Mouse (Mus musculus) liver, embryonic 15.5 days (tissue): ENCODE measurements around the gene Egf. TPM values are rescaled to one million over a fixed set of nuclear protein-coding genes. Genes with fewer than 3 reads are reported as not detected.

ENCODE experiments used
- ATAC-seq: fragments of 200-750 bp; cut with Nextera tagmentation; 2 replicates; pipeline ENCODE4 v1.8.0; 2017; ENCODE audit warnings: moderate number of reproducible peaks, mild to moderate bottlenecking, moderate library complexity; ENCODE audit not compliant: insufficient read depth
- H3K27ac ChIP-seq: fragments of 300-500 bp; sonication (generic); replicated peaks from 2 replicates; pipeline ENCODE4 v1.5.1; 2015; ENCODE audit warnings: mild to moderate bottlenecking, inconsistent platforms
- H3K27me3 ChIP-seq: fragments of 300-500 bp; sonication (generic); 2 replicates; pipeline ENCODE4 v1.6.1; 2015; ENCODE audit warnings: mild to moderate bottlenecking, inconsistent platforms
- H3K36me3 ChIP-seq: fragments of 300-500 bp; sonication (generic); replicated peaks from 2 replicates; pipeline ENCODE4 v1.6.1; 2015; ENCODE audit warnings: moderate library complexity, mild to moderate bottlenecking, inconsistent platforms
- H3K4me1 ChIP-seq: fragments of 300-500 bp; sonication (generic); replicated peaks from 2 replicates; pipeline ENCODE4 v1.6.1; 2015; ENCODE audit warnings: inconsistent platforms
- H3K4me2 ChIP-seq: fragments of 300-500 bp; sonication (generic); 2 replicates; pipeline ENCODE4 v1.6.1; 2015; ENCODE audit warnings: moderate library complexity, mild to moderate bottlenecking, inconsistent platforms
- H3K4me3 ChIP-seq: fragments of 300-500 bp; sonication (generic); replicated peaks from 2 replicates; pipeline ENCODE4 v1.5.1; 2015; ENCODE audit warnings: mild to moderate bottlenecking, inconsistent platforms
- H3K9ac ChIP-seq: fragments of 300-500 bp; sonication (generic); 2 replicates; pipeline ENCODE4 v1.6.1; 2015; ENCODE audit warnings: moderate library complexity, mild to moderate bottlenecking, inconsistent platforms
- H3K9me3 ChIP-seq: fragments of 300-500 bp; sonication (generic); replicated peaks from 2 replicates; pipeline ENCODE4 v1.6.1; 2016; ENCODE audit warnings: inconsistent platforms
- WGBS: fragments of 180-500 bp; shearing (Covaris S2); methylation state at CpG from one replicate; pipeline ENCODE4 v1.1.7; 2015; ENCODE audit warnings: mixed read lengths; ENCODE audit not compliant: insufficient replicate concordance; 5-methylcytosine and 5-hydroxymethylcytosine counted together
- polyA plus RNA-seq: library from polyadenylated mRNA; unstranded; fragments of >200 nt; fragmentation: Nextera tagmentation; extraction: Ambion mirVana; gene quantifications from 2 replicates; pipeline ENCODE4 v1.2.1, GENCODE M21; 2015

Egf gene
- polyA plus RNA-seq, 1 experiment from 2014 or later = 0.47 TPM

DNA sequence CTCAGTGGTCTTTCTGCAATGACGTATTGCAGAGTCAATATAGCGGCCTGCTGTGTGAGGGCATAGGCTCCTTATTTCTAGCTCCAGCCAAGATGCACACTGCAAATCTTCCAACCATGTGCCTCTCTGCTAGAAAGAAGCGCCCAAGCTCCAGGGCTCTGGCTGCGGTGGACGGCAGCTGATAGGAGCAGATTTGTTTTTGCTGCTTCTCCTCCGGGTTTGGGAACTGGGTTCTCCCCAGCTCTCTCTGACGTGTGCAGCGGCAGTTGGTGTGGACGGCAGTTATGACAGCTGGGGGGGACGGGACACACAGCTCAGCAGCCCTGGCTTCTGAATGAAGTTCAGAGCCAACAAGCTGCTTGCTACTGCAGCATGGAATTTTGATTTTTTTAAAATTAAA lies 72.7 kb downstream of the Egf start:
- Histone ChIP-seq H3K27ac (no peak overlapping the region), H3K4me3 (no peak overlapping the region), H3K27me3 (no peaks in the 10 kb centered on the region), H3K4me2 (no peak overlapping the region), H3K4me1 (no peaks in the 10 kb centered on the region), H3K9ac (no peak overlapping the region), H3K36me3 (no peaks in the 10 kb centered on the region), H3K9me3 (no peaks in the 10 kb centered on the region)
- ATAC-seq = no peak
- 65% methylated on average over 10 of the region's 10 CpGs for WGBS

DNA sequence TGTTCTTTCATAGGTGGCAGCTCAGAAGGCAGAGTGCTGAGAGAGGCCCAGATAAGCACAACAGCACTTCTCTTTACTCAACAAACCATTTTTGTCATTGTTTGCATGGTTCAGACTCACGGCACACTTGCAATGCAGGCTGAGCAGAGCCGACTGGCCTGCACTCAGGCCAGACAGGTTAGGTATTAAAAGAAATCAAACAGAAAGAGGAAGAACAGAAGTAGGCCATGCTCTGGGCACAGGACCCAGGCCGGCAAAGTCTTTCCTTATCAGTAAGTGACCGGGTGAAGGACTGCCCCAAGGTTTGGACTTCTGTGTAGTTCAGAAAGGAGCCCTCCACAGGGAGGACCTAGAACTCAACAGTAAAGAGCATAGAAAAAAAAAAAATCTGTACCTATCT lies 73.3 kb downstream of the Egf start:
- H3K36me3 ChIP-seq = no peaks in the 10 kb centered on the region
- no peak overlapping the region for H3K4me3 ChIP-seq
- H3K4me2 ChIP-seq = no peak overlapping the region
- H3K27ac ChIP-seq = 0 out of 2 replicates have a peak overlapping the region, but pooled peaks have one; percentile 16
- no peak overlapping the region for H3K9ac ChIP-seq
- WGBS = 46% methylated on average over 4 of the region's 4 CpGs
- H3K9me3 ChIP-seq = no peaks in the 10 kb centered on the region
- peak; percentile 64 for ATAC-seq
- H3K27me3 ChIP-seq = no peaks in the 10 kb centered on the region
- H3K4me1 ChIP-seq = no peaks in the 10 kb centered on the region

DNA sequence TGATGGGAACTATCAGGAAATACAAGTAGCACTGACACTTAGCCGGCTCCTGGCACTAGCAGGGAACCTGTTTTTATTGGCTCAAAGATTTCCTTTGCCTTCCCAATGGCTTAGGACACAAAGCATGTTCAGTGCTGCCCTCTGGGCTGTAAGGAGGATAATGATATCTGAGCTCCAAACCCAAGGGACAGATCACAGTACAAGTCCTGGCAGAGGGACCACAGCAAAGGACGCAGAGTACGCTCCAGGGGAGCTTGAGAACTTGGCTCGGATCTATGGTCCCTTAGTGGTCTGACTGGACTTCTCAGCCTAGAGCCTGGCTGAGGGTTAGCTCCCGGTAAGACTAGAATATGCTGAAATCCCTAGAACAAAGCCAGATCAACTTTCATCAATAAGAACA lies 74.9 kb downstream of the Egf start:
- WGBS = 74% methylated on average over 5 of the region's 5 CpGs
- no peak overlapping the region for H3K4me2 ChIP-seq

DNA sequence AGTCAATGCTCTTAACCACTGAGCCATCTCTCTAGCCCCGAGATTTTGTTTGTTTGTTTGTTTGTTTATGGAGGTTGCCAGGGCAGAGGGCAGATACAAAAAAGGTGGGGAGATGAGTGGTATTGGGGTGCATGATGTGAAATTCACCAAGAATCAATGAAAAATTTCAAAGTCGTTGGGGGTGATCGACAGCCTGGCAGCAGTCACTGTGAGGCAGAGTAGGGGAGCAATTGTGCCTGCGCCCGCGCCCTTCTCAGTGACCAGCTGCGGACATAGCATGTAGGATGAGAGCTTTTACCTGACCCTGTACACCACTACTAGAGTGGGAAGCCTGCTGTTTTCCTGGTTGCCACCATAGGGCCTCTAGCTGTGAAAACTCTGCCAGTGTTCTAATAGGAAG lies 79.2 kb downstream of the Egf start:
- Histone ChIP-seq H3K27me3 (no peaks in the 10 kb centered on the region), H3K4me2 (no peak overlapping the region), H3K36me3 (no peaks in the 10 kb centered on the region), H3K9ac (no peak overlapping the region), H3K4me1 (no peaks in the 10 kb centered on the region), H3K4me3 (no peak overlapping the region), H3K27ac (no peak overlapping the region), H3K9me3 (no peaks in the 10 kb centered on the region)
- 80% methylated on average over 7 of the region's 7 CpGs for WGBS
- ATAC-seq = no peak

More for the DNA sequence above, 74.9 kb downstream of the Egf start:
- no peaks in the 10 kb centered on the region for H3K36me3 ChIP-seq
- no peak overlapping the region for H3K4me3 ChIP-seq
- no peak for ATAC-seq
- no peaks in the 10 kb centered on the region for H3K9me3 ChIP-seq
- H3K4me1 ChIP-seq = no peaks in the 10 kb centered on the region
- no peak overlapping the region for H3K27ac ChIP-seq
- H3K9ac ChIP-seq = no peak overlapping the region
- H3K27me3 ChIP-seq = no peaks in the 10 kb centered on the region

DNA sequence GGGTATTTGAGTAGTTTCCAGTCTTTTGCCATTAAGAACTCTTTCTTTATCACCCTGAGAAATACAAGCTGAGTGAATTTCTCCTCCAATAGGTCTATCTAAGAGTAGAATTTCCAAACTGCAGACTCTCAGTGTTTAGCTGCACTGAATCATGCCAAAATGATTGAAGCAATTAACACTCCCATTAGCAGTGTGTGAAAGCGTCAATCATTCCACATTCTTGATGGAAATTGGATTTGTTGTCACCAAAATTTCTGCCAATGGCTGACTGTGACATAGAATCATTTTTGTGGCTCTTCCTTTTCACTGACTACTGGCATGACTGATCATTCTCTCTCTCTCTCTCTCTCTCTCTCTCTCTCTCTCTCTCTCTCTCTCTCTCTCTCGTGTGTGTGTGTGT lies 91.2 kb downstream of the Egf start:
- no peak overlapping the region for H3K4me2 ChIP-seq
- no peaks in the 10 kb centered on the region for H3K9me3 ChIP-seq
- 42% methylated on average over 2 of the region's 2 CpGs for WGBS

DNA sequence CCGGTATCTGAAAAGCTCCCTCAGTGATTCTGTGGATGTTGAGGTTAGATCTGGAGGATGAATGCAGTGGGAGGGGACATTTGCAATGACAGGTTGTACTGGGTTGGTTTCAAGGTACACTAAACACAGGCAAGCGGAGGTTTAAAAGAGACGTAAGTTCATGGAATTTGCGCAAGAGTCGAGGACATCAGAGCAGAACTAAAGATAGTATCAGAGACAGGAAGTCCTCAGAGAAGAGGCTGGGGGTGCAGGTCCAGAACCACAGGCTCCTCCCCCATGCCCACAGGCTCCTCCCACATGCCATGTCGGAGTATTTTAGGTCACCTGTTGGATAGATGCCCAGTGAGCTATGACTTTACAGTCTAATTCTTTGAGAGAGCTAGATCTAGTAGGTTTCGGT lies 96.3 kb downstream of the Egf start:
- ATAC-seq = peak; percentile 28; the same call in 1 of the 2 replicates
- H3K9me3 ChIP-seq = no peaks in the 10 kb centered on the region
- WGBS = 39% methylated on average over 7 of the region's 7 CpGs
- no peaks in the 10 kb centered on the region for H3K4me1 ChIP-seq
- no peak overlapping the region for H3K27ac ChIP-seq
- no peak overlapping the region for H3K9ac ChIP-seq
- H3K4me3 ChIP-seq = no peak overlapping the region
- no peak overlapping the region for H3K4me2 ChIP-seq
- H3K27me3 ChIP-seq = no peaks in the 10 kb centered on the region
- no peaks in the 10 kb centered on the region for H3K36me3 ChIP-seq

More for the DNA sequence above, 91.2 kb downstream of the Egf start:
- Histone ChIP-seq H3K9ac (no peak overlapping the region), H3K27ac (no peak overlapping the region), H3K4me3 (no peak overlapping the region), H3K27me3 (no peaks in the 10 kb centered on the region), H3K36me3 (no peaks in the 10 kb centered on the region), H3K4me1 (no peaks in the 10 kb centered on the region)
- ATAC-seq = no peak

DNA sequence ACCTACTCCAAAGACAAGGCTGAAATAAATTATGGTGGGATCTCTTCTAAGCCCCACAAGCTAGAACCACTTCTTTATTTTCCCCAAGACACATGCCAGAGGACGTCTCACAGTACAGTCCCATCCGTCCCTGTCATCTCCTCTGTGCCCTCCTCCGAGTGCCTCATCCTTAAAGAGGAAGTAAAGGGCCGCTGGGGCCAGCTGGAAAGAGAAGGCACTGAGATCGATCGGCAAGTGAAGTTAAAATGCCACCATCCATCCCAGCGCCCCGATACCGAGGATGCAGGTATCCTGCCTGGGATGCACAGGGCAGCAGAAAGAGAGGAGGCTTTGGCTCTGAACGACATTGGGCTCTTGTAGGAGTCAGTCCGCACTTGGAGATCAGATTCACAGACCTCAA lies 97.3 kb downstream of the Egf start:
- Histone ChIP-seq H3K36me3 (no peaks in the 10 kb centered on the region), H3K4me2 (no peak overlapping the region), H3K9me3 (no peaks in the 10 kb centered on the region), H3K9ac (no peak overlapping the region), H3K4me1 (no peaks in the 10 kb centered on the region), H3K27me3 (no peaks in the 10 kb centered on the region), H3K4me3 (no peak overlapping the region), H3K27ac (no peak overlapping the region)
- 48% methylated on average over 11 of the region's 11 CpGs for WGBS
- ATAC-seq = no peak

DNA sequence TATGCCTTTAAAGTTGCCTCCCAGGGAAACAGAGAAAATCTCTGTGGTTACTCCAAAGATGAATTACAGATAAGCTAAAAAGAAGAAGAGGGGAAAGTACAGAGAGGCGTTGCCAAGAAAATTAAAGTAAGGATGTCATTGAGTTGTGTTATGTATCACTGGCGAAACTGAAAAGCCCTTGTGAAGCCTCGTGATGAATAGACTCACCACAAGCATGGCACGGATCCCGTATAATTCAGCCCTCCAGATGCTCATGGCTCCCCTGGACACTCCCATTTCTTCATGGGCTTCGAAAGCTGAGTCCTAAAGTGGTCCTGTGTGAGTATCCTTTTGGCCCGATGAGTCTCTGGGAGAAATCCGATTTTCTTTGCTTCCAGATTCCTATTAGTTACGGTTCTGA lies 97.9 kb downstream of the Egf start:
- no peaks in the 10 kb centered on the region for H3K9me3 ChIP-seq
- no peak overlapping the region for H3K4me3 ChIP-seq
- H3K36me3 ChIP-seq = no peaks in the 10 kb centered on the region
- H3K9ac ChIP-seq = no peak overlapping the region
- H3K27me3 ChIP-seq = no peaks in the 10 kb centered on the region
- H3K27ac ChIP-seq = no peak overlapping the region
- WGBS = 60% methylated on average over 9 of the region's 9 CpGs
- H3K4me2 ChIP-seq = no peak overlapping the region
- ATAC-seq = no peak
- no peaks in the 10 kb centered on the region for H3K4me1 ChIP-seq

DNA sequence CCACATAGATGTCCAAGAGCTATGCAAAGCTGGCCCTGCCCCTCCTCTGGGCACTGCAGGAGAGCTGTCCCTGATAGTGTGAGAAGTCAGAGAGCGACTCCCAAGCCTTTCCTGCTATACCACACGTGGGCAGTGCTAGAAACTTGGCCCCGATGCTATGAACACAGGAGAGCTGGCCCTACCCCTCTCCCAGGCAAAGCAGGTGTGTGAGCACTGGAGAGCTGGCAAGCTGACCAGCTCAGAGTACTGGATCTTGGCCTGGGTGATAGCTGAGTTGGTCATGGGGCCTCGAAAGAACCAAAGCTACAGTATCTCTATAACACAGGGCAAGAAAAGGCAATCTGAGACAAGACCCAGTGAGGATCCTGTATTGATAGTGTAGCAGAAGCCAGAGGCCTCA lies 98.6 kb downstream of the Egf start:
- no peak for ATAC-seq
- Histone ChIP-seq H3K4me1 (no peaks in the 10 kb centered on the region), H3K36me3 (no peaks in the 10 kb centered on the region), H3K27me3 (no peaks in the 10 kb centered on the region), H3K9ac (no peak overlapping the region), H3K27ac (no peak overlapping the region), H3K9me3 (no peaks in the 10 kb centered on the region), H3K4me3 (no peak overlapping the region), H3K4me2 (no peak overlapping the region)
- 63% methylated on average over 4 of the region's 4 CpGs for WGBS

DNA sequence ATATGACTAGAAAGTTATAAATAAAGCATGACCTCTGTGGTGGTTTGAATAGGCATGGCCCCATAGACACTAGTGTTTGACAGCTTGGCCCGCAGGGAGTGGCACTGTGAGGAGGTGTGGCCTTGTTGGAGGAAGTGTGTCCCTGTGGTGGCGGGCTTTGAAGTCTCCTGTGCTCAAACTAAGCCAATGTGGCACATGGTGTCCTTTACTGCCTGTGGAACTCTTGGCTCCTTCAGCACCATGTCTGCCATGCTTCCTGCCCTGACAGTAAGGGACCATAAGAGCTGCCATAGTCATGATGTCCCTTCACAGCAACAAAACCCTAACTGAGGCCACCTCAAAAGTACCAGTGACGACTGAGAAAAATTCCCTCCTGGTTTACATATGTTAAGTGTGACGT lies 102.6 kb downstream of the Egf start:
- Histone ChIP-seq H3K4me2 (no peak overlapping the region), H3K27me3 (no peaks in the 10 kb centered on the region), H3K36me3 (no peaks in the 10 kb centered on the region), H3K4me3 (no peak overlapping the region), H3K4me1 (no peaks in the 10 kb centered on the region), H3K27ac (no peak overlapping the region), H3K9me3 (no peaks in the 10 kb centered on the region), H3K9ac (no peak overlapping the region)
- ATAC-seq = no peak
- 60% methylated on average over 4 of the region's 4 CpGs for WGBS

DNA sequence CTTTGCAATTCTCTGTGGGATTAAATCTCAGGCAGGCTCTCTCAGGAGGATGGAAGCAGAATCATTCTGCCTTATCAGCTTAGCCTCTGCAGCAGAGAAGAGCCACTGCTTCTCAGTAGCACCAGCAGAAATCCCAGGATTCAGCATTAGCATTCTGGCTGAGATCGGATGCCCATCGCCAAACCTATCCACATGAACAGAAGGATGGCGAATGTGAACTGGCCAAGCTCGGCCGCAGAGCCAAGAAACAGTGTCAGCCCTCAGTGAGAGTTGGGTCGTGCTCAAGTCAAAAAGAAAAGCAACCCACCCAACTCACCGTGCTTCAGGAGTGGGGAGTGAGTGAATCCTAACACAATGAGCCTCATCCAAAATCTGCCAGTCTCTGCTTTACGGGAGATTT lies 103.4 kb downstream of the Egf start:
- no peak overlapping the region for H3K4me2 ChIP-seq
- 74% methylated on average over 8 of the region's 8 CpGs for WGBS

DNA sequence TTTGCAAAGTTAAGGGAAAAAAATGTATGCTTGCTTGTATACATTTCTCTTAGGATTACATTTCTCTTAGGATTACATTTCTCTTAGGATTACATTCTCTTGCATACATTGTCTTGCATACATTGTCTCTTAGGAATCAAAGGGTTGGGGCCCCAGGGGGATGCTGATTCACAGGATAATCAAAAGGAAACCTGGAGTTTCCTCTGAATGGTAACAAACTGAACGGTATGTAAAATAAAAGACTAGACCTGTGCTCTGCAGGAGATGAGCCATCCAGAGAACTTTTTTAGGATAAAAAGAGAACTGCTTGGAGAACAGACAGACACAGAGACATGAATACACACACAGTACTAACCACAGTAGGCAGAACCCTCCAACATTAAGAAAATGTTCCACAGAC lies 104.2 kb downstream of the Egf start:
- no peak overlapping the region for H3K4me3 ChIP-seq
- no peak overlapping the region for H3K27ac ChIP-seq
- no peaks in the 10 kb centered on the region for H3K27me3 ChIP-seq
- no peak for ATAC-seq
- H3K36me3 ChIP-seq = no peaks in the 10 kb centered on the region
- H3K4me2 ChIP-seq = no peak overlapping the region
- H3K9ac ChIP-seq = no peak overlapping the region
- WGBS = 49% methylated on average over 1 of the region's 1 CpGs
- no peaks in the 10 kb centered on the region for H3K4me1 ChIP-seq
- no peaks in the 10 kb centered on the region for H3K9me3 ChIP-seq

More for the DNA sequence above, 103.4 kb downstream of the Egf start:
- Histone ChIP-seq H3K4me3 (no peak overlapping the region), H3K27ac (no peak overlapping the region), H3K4me1 (no peaks in the 10 kb centered on the region), H3K36me3 (no peaks in the 10 kb centered on the region), H3K27me3 (no peaks in the 10 kb centered on the region), H3K9me3 (no peaks in the 10 kb centered on the region), H3K9ac (no peak overlapping the region)
- no peak for ATAC-seq
